Mouse (Mus musculus): ENCODE results near the gene Styxl1.

The Styxl1 gene

GRCm38 (mm10) chr5:135725991-135726390, 52.2 kb downstream of the Styxl1 start:
- DNase-seq (ENCODE audit: low read depth, low spot score), result no peak

GRCm38 (mm10) chr5:135725391-135725841, 52.8 kb downstream of the Styxl1 start:
- DNase-seq (ENCODE audit: low read depth, low spot score), result peak; percentile 85

- peak; percentile 81 for DNase-seq (ENCODE audit: low read depth, low spot score)
Observed at GRCm38 (mm10) chr5:135724536-135725322, 53.5 kb downstream of the Styxl1 start.

- no peak for DNase-seq (ENCODE audit: low read depth, low spot score)
Observed at GRCm38 (mm10) chr5:135723165-135723751, 54.9 kb downstream of the Styxl1 start.

GRCm38 (mm10) chr5:135722121-135722520, 56.1 kb downstream of the Styxl1 start:
- DNase-seq (ENCODE audit: low read depth, low spot score), result no peak

GRCm38 (mm10) chr5:135721076-135721475, 57.1 kb downstream of the Styxl1 start:
- no peak for DNase-seq (ENCODE audit: low read depth, low spot score)

- no peak for DNase-seq (ENCODE audit: low read depth, low spot score)
Observed at GRCm38 (mm10) chr5:135720121-135720520, 58.1 kb downstream of the Styxl1 start.

GRCm38 (mm10) chr5:135719586-135720120, 58.5 kb downstream of the Styxl1 start:
- DNase-seq (ENCODE audit: low read depth, low spot score), result no peak

- DNase-seq (ENCODE audit: low read depth, low spot score), result no peak
Observed at GRCm38 (mm10) chr5:135715624-135716023, 62.6 kb downstream of the Styxl1 start.

GRCm38 (mm10) chr5:135713441-135714218, 64.6 kb downstream of the Styxl1 start:
- no peak for DNase-seq (ENCODE audit: low read depth, low spot score)

GRCm38 (mm10) chr5:135712803-135713202, 65.4 kb downstream of the Styxl1 start:
- no peak for DNase-seq (ENCODE audit: low read depth, low spot score)

- no peak for DNase-seq (ENCODE audit: low read depth, low spot score)
Observed at GRCm38 (mm10) chr5:135711582-135712355, 66.4 kb downstream of the Styxl1 start.

GRCm38 (mm10) chr5:135710599-135711214, 67.5 kb downstream of the Styxl1 start:
- DNase-seq (ENCODE audit: low read depth, low spot score), result no peak

- no peak for DNase-seq (ENCODE audit: low read depth, low spot score)
Observed at GRCm38 (mm10) chr5:135709716-135710115, 68.5 kb downstream of the Styxl1 start.

GRCm38 (mm10) chr5:135707855-135708254, 70.3 kb downstream of the Styxl1 start:
- DNase-seq (ENCODE audit: low read depth, low spot score), result no peak

GRCm38 (mm10) chr5:135707039-135707438, 71.1 kb downstream of the Styxl1 start:
- no peak for DNase-seq (ENCODE audit: low read depth, low spot score)

GRCm38 (mm10) chr5:135705383-135705782, 72.8 kb downstream of the Styxl1 start:
- DNase-seq (ENCODE audit: low read depth, low spot score), result no peak

GRCm38 (mm10) chr5:135703431-135703830, 74.8 kb downstream of the Styxl1 start:
- DNase-seq (ENCODE audit: low read depth, low spot score), result no peak

- no peak for DNase-seq (ENCODE audit: low read depth, low spot score)
Observed at GRCm38 (mm10) chr5:135702682-135703192, 75.4 kb downstream of the Styxl1 start.

- DNase-seq (ENCODE audit: low read depth, low spot score), result no peak
Observed at GRCm38 (mm10) chr5:135702190-135702589, 76.0 kb downstream of the Styxl1 start.

GRCm38 (mm10) chr5:135701601-135702000, 76.6 kb downstream of the Styxl1 start:
- no peak for DNase-seq (ENCODE audit: low read depth, low spot score)

Data from forelimb bud, embryonic 11.5 days (tissue).